Mouse (Mus musculus): ENCODE results near the gene Zswim1. TPM values are rescaled to one million over a fixed set of nuclear protein-coding genes. Genes with fewer than 3 reads are reported as not detected.
A peak's percentile ranks its signal among the peaks of the same experiment; 100 is the strongest.
"Not testable (repeated sequence)": the region's sequence is repeated elsewhere in the genome, so short reads cannot be mapped to it uniquely, and the experiment has no call there.

Zswim1 gene
- polyA plus RNA-seq, 1 experiment from 2014 or later = 4.1 TPM

DNA sequence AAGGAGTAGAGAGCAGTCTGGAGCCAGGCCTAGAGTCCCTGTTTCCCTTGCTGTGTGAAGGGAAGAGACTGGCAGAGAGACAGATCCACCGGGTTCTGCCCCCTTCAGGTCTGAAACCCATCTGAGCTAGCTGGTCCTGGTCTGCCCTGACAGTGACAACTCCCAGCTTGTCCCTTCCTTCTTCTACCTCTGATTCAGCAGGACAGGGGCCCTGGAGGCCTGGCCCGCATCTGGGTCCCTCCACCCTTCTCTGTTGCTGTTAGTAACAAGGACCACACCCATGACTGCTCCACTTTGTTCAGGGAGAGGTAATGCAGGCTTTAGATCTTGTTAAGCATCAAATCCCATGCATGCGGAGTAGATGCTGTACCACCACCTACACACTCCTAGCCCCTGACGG lies 34.1 kb upstream of the Zswim1 start:
- H3K9me3 ChIP-seq (replicated peaks; ENCODE audit: control insufficient read depth, low read length) = no peaks in the 10 kb centered on the region
- peaks cover 17% of the 10 kb centered on the region for H3K36me3 ChIP-seq (ENCODE audit: control insufficient read depth, insufficient read depth)
- no peaks in the 10 kb centered on the region for H3K27me3 ChIP-seq (ENCODE audit: control insufficient read depth, insufficient read depth, low read depth, low read length)
- peak overlapping the region; percentile 19 for H3K4me2 ChIP-seq (ENCODE audit: low read depth, low read length)
- H3K27ac ChIP-seq (ENCODE audit: low read length) = no peak overlapping the region
- no peak overlapping the region for H3K4me3 ChIP-seq (ENCODE audit: low read depth, low read length)
- peaks cover 35% of the 10 kb centered on the region for H3K4me1 ChIP-seq (ENCODE audit: control insufficient read depth, low read depth, low read length)
- peak; percentile 33; the same call in 1 of the 2 replicates for ATAC-seq (ENCODE audit: low read depth)
- no peak overlapping the region for H3K9ac ChIP-seq (ENCODE audit: low read depth, low read length)
- WGBS (ENCODE audit: insufficient replicate concordance) = 60% methylated on average over 4 of the region's 4 CpGs

DNA sequence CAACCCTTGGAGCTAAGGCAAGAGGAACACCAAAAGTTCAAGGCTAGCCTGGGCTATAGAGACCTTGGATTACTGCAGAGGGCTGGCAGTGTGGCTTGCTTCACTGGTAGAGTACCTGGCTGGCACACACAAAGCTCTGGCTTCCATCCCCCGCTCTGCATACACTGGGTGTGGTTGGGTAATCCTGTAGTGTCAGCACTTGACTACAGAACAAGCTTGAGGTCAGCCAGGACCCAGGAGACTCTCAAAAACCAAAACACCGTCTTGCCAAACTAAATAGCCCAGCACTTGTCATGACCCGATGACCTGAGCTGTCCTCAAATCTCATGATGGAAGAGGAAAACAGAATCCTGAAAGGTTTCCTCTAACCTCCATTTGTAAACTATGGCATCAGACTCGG lies 32.0 kb upstream of the Zswim1 start:
- Histone ChIP-seq H3K4me1 (ENCODE audit: control insufficient read depth, low read depth, low read length) (peaks cover 28% of the 10 kb centered on the region), H3K27me3 (ENCODE audit: control insufficient read depth, insufficient read depth, low read depth, low read length) (no peaks in the 10 kb centered on the region), H3K36me3 (ENCODE audit: control insufficient read depth, insufficient read depth) (peaks cover 23% of the 10 kb centered on the region), H3K9me3 (replicated peaks; ENCODE audit: control insufficient read depth, low read length) (no peaks in the 10 kb centered on the region), H3K4me3 (ENCODE audit: low read depth, low read length) (no peak overlapping the region), H3K27ac (ENCODE audit: low read length) (no peak overlapping the region), H3K9ac (ENCODE audit: low read depth, low read length) (no peak overlapping the region), H3K4me2 (ENCODE audit: low read depth, low read length) (no peak overlapping the region)
- no peak for ATAC-seq (ENCODE audit: low read depth)
- 78% methylated on average over 4 of the region's 4 CpGs for WGBS (ENCODE audit: insufficient replicate concordance)

DNA sequence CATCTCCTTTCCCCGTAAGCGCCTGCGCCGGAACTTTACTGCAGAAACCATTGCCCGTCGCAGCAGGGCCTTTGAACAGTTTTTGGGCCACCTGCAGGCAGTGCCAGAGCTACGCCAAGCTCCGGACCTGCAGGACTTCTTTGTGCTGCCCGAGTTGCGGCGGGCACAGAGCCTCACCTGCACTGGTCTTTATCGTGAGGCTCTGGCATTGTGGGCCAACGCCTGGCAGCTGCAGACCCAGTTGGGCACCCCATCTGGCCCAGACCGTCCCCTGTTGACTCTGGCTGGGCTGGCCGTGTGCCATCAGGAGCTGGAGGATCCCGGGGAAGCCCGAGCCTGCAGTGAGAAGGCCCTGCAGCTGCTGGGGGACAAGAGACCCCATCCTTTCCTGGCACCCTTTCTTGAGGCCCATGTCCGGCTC lies 30.6 kb upstream of the Zswim1 start:
- no peak overlapping the region for H3K4me3 ChIP-seq (ENCODE audit: low read depth, low read length)
- H3K4me2 ChIP-seq (ENCODE audit: low read depth, low read length) = no peak overlapping the region
- no peak for ATAC-seq (ENCODE audit: low read depth)
- WGBS (ENCODE audit: insufficient replicate concordance) = 89% methylated on average over 18 of the region's 18 CpGs
- no peaks in the 10 kb centered on the region for H3K27me3 ChIP-seq (ENCODE audit: control insufficient read depth, insufficient read depth, low read depth, low read length)
- H3K4me1 ChIP-seq (ENCODE audit: control insufficient read depth, low read depth, low read length) = peaks cover 19% of the 10 kb centered on the region
- no peaks in the 10 kb centered on the region for H3K9me3 ChIP-seq (replicated peaks; ENCODE audit: control insufficient read depth, low read length)
- no peak overlapping the region for H3K9ac ChIP-seq (ENCODE audit: low read depth, low read length)
- peaks cover 27% of the 10 kb centered on the region for H3K36me3 ChIP-seq (ENCODE audit: control insufficient read depth, insufficient read depth)
- no peak overlapping the region; the same call in 1 of the 2 replicates for H3K27ac ChIP-seq (ENCODE audit: low read length)

DNA sequence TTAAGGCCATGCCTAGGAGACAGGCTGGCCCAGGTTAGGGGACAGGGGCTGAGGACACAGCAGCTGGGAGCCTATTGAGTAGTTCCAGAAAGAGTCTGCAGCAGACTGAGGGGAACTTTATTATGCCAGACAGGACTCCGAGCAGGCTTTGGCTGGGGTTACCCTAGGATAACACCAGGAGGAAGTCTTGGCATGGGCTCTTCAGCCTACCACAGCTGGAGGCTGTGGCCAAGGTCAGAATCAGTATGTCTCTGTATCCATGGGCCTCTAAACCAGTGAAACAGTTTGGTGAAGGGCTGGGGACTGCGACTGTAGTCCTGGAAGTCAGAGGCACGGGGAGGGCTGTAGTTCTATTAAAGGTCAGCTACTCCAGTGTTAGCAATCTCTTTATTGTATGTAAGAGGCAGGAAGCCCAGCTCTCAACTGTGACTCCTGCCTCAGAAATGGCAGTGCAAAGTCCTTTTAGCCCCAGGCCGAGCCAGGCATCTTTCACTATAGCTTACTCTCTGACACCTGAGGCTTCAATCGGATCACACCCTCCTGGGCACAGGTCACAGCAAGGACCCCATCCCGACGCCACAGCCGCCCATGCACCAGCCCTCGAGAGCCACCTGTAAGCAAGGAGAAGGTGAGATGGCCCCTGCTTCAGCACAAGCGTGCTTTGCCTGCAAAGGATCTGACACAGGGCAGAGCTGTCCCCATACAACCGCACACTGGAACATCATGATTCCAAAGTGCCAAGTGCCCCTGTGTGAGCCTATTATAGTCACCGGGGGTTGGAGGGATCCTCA lies 29.9 kb upstream of the Zswim1 start:
- peaks cover 19% of the 10 kb centered on the region for H3K4me1 ChIP-seq (ENCODE audit: control insufficient read depth, low read depth, low read length)
- H3K9ac ChIP-seq (ENCODE audit: low read depth, low read length) = no peak overlapping the region
- H3K36me3 ChIP-seq (ENCODE audit: control insufficient read depth, insufficient read depth) = peaks cover 30% of the 10 kb centered on the region
- H3K4me2 ChIP-seq (ENCODE audit: low read depth, low read length) = no peak overlapping the region
- 87% methylated on average over 12 of the region's 12 CpGs for WGBS (ENCODE audit: insufficient replicate concordance)
- H3K27me3 ChIP-seq (ENCODE audit: control insufficient read depth, insufficient read depth, low read depth, low read length) = no peaks in the 10 kb centered on the region
- no peaks in the 10 kb centered on the region for H3K9me3 ChIP-seq (replicated peaks; ENCODE audit: control insufficient read depth, low read length)
- no peak overlapping the region; the same call in 1 of the 2 replicates for H3K27ac ChIP-seq (ENCODE audit: low read length)
- no peak for ATAC-seq (ENCODE audit: low read depth)
- H3K4me3 ChIP-seq (ENCODE audit: low read depth, low read length) = no peak overlapping the region

DNA sequence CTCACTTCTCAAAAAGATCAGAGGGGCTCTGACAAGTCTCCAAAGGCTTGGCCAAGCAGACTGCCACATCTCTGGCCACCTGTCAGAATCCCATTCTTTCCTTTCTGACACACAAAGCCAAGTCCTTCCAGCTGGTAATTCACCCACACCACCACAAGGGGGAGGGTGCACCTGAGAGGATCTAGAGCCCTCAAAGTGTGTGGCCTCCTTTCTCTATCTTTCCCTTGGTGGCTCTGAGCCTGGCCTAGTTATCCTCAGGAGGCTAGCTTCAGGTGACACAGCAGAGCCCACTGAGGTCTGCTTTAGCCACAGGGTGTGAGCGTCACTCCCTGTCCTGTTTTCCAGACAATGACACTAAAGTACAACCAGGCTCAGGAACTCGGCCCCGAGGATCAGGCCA lies 29.2 kb upstream of the Zswim1 start:
- H3K4me3 ChIP-seq (ENCODE audit: low read depth, low read length) = no peak overlapping the region
- H3K27ac ChIP-seq (ENCODE audit: low read length) = no peak overlapping the region
- H3K4me2 ChIP-seq (ENCODE audit: low read depth, low read length) = no peak overlapping the region
- peaks cover 14% of the 10 kb centered on the region for H3K4me1 ChIP-seq (ENCODE audit: control insufficient read depth, low read depth, low read length)
- no peaks in the 10 kb centered on the region for H3K9me3 ChIP-seq (replicated peaks; ENCODE audit: control insufficient read depth, low read length)
- H3K9ac ChIP-seq (ENCODE audit: low read depth, low read length) = no peak overlapping the region
- no peaks in the 10 kb centered on the region for H3K27me3 ChIP-seq (ENCODE audit: control insufficient read depth, insufficient read depth, low read depth, low read length)
- WGBS (ENCODE audit: insufficient replicate concordance) = 85% methylated on average over 3 of the region's 3 CpGs
- ATAC-seq (ENCODE audit: low read depth) = peak; percentile 35; the same call in 1 of the 2 replicates
- H3K36me3 ChIP-seq (ENCODE audit: control insufficient read depth, insufficient read depth) = peaks cover 34% of the 10 kb centered on the region

DNA sequence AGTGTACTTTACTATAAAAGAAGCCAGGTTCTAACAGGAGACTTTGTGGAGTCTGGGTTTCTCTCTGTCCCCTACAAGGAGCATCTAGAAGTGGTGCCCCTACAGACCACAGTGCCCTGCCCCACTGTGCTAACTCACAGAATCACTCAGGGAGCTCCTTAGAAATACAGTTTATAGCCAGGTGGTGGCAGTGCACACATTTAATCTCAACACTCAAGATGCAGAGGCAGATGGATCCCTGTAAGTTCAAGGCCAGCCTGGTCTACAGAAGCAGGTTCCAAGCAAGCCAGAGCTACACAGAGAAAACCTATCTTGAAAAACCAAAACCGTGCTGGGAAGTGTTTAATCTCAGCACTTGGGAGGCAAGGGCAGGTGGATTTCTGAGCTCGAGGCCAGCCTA lies 28.7 kb upstream of the Zswim1 start:
- no peak overlapping the region for H3K27ac ChIP-seq (ENCODE audit: low read length)
- H3K4me2 ChIP-seq (ENCODE audit: low read depth, low read length) = no peak overlapping the region
- H3K27me3 ChIP-seq (ENCODE audit: control insufficient read depth, insufficient read depth, low read depth, low read length) = no peaks in the 10 kb centered on the region
- H3K9me3 ChIP-seq (replicated peaks; ENCODE audit: control insufficient read depth, low read length) = no peaks in the 10 kb centered on the region
- H3K9ac ChIP-seq (ENCODE audit: low read depth, low read length) = no peak overlapping the region
- peaks cover 34% of the 10 kb centered on the region for H3K36me3 ChIP-seq (ENCODE audit: control insufficient read depth, insufficient read depth)
- no peak for ATAC-seq (ENCODE audit: low read depth)
- no peak overlapping the region for H3K4me3 ChIP-seq (ENCODE audit: low read depth, low read length)
- WGBS (ENCODE audit: insufficient replicate concordance) = 78% methylated on average over 2 of the region's 2 CpGs
- H3K4me1 ChIP-seq (ENCODE audit: control insufficient read depth, low read depth, low read length) = peaks cover 8% of the 10 kb centered on the region

DNA sequence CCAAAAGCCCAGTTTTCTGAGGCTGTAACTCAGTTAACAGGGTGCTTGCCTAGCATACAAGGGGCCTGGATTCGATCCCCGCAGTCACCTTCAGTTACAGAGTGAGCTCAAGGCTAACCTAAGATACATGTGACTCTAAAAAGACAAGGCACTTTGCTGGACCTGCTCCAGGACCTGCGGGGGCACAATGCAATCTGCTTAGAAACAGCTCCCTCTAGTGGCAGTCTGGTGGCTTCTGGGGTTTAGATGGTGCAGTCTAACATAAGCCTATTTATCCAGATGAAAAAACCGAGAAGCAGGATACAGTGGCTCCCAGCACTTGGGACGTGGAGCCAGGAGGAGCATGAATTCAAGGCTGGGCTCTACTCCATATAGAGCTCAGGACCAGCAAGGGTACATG lies 28.2 kb upstream of the Zswim1 start:
- Histone ChIP-seq H3K9me3 (replicated peaks; ENCODE audit: control insufficient read depth, low read length) (no peaks in the 10 kb centered on the region), H3K27ac (ENCODE audit: low read length) (no peak overlapping the region), H3K9ac (ENCODE audit: low read depth, low read length) (no peak overlapping the region), H3K4me3 (ENCODE audit: low read depth, low read length) (no peak overlapping the region), H3K36me3 (ENCODE audit: control insufficient read depth, insufficient read depth) (peaks cover 38% of the 10 kb centered on the region), H3K27me3 (ENCODE audit: control insufficient read depth, insufficient read depth, low read depth, low read length) (no peaks in the 10 kb centered on the region), H3K4me1 (ENCODE audit: control insufficient read depth, low read depth, low read length) (peaks cover 5% of the 10 kb centered on the region), H3K4me2 (ENCODE audit: low read depth, low read length) (no peak overlapping the region)
- WGBS (ENCODE audit: insufficient replicate concordance) = 26% methylated on average over 5 of the region's 5 CpGs
- peak; percentile 74 for ATAC-seq (ENCODE audit: low read depth)

DNA sequence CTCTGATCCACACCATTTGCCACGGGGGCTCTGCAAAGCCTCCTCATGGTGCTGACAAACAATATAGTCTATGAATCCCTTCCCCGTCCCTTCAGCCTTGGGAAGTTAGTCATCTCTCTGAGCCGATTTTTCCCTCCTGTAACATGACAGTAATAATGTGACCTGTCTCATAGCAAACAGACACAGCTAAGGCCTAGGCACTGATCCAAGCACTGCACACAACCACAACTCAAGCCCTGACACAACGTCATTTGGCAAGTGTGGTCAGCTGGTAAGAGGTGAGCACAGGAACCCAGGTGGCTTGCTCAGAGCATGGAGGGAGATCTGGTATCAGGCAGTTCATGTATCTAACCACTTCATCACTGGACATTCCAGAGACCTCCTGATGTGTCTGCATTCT lies 26.6 kb upstream of the Zswim1 start:
- Histone ChIP-seq H3K4me1 (ENCODE audit: control insufficient read depth, low read depth, low read length) (peaks cover 2% of the 10 kb centered on the region), H3K4me2 (ENCODE audit: low read depth, low read length) (no peak overlapping the region), H3K27me3 (ENCODE audit: control insufficient read depth, insufficient read depth, low read depth, low read length) (no peaks in the 10 kb centered on the region), H3K9me3 (replicated peaks; ENCODE audit: control insufficient read depth, low read length) (no peaks in the 10 kb centered on the region), H3K36me3 (ENCODE audit: control insufficient read depth, insufficient read depth) (peaks cover 37% of the 10 kb centered on the region), H3K27ac (ENCODE audit: low read length) (no peak overlapping the region), H3K4me3 (ENCODE audit: low read depth, low read length) (no peak overlapping the region), H3K9ac (ENCODE audit: low read depth, low read length) (no peak overlapping the region)
- no peak for ATAC-seq (ENCODE audit: low read depth)
- WGBS (ENCODE audit: insufficient replicate concordance) = 73% methylated on average over 4 of the region's 4 CpGs

DNA sequence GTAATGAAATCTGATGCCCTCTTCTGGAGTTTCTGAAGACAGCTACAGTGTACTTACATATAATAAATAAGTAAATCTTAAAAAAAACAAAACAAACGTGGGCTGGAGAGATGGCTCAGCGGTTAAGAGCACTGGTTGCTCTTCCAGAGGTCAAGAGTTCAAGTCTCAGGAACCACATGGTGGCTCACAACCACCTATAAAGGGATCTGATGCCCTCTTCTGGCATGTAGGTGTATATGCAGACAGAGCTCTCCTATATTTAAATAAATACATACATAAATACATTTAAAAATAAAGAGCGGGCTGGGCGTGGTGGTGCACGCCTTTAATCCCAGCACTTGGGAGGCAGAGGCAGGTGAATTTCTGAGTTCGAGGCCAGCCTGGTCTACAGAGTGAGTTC lies 23.9 kb upstream of the Zswim1 start:
- not testable (repeated sequence) for ATAC-seq (ENCODE audit: low read depth)
- peaks cover 32% of the 10 kb centered on the region for H3K36me3 ChIP-seq (ENCODE audit: control insufficient read depth, insufficient read depth)
- 56% methylated on average over 6 of the region's 6 CpGs for WGBS (ENCODE audit: insufficient replicate concordance)

More for the DNA sequence above, 23.9 kb upstream of the Zswim1 start:
- H3K27me3 ChIP-seq (ENCODE audit: control insufficient read depth, insufficient read depth, low read depth, low read length); H3K4me3 ChIP-seq (ENCODE audit: low read depth, low read length); H3K9ac ChIP-seq (ENCODE audit: low read depth, low read length); H3K4me2 ChIP-seq (ENCODE audit: low read depth, low read length); H3K9me3 ChIP-seq (replicated peaks; ENCODE audit: control insufficient read depth, low read length); H3K27ac ChIP-seq (ENCODE audit: low read length): not testable (repeated sequence)
- H3K4me1 ChIP-seq (ENCODE audit: control insufficient read depth, low read depth, low read length) = peaks cover 12% of the 10 kb centered on the region
